Mouse (Mus musculus): ENCODE data around the gene Emc4. TPM values are rescaled to one million over a fixed set of nuclear protein-coding genes. Genes with fewer than 3 reads are reported as not detected.

Gene Emc4
- total and polyA plus RNA-seq, 2 experiments from 2014 or later, result 58.5 to 104 TPM

DNA sequence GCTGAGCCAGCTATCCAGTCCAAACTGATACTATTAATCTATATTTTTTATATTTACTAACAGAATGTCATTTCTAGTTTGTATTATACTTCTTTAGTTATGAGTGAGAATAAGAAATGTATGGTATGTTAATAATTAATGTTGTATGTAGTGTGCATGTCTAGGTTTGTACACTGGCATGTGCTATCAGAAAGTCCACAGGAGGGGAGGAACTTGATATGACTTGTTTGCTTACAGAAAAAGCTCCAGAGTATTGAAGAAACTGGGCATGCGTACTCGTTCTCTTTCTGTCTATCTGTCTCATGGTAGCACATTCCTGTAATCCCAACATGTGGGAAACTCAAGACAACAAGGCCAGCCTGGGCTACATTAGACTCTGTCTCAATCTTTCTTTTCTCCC is 49.6 kb downstream of the Emc4 start:
- no peaks in the 10 kb centered on the region for H3K9me3 ChIP-seq (replicated peaks; ENCODE audit: control insufficient read depth, low read length)
- H3K27ac ChIP-seq (ENCODE audit: low read depth), result no peak overlapping the region
- H3K27me3 ChIP-seq (ENCODE audit: control insufficient read depth, insufficient read depth, low read length), result no peaks in the 10 kb centered on the region
- no peak overlapping the region for H3K4me3 ChIP-seq (ENCODE audit: low read depth, low read length)
- ATAC-seq (ENCODE audit: insufficient read depth, low read depth), result no peak
- no peak overlapping the region for H3K9ac ChIP-seq (replicated peaks; ENCODE audit: low read depth, low read length)
- 75% methylated on average over 2 of the region's 2 CpGs for WGBS
- H3K4me2 ChIP-seq (ENCODE audit: low read depth, low read length), result no peak overlapping the region
- H3K36me3 ChIP-seq (replicated peaks; ENCODE audit: control insufficient read depth, insufficient read depth, low read length), result no peaks in the 10 kb centered on the region
- no peak for TF ChIP-seq EP300 (IDR thresholded peaks at IDR 0.05; ENCODE audit: low read depth)
- TF ChIP-seq CTCF (IDR thresholded peaks at IDR 0.05; ENCODE audit: low read depth), result no peak
- no peak for DNase-seq (ENCODE audit: low spot score)
- H3K4me1 ChIP-seq (ENCODE audit: control insufficient read depth, insufficient read depth), result no peaks in the 10 kb centered on the region; the same call in 1 of the 2 replicates

- DNase-seq (ENCODE audit: low spot score), result no peak
- TF ChIP-seq EP300 (IDR thresholded peaks at IDR 0.05; ENCODE audit: low read depth) (no peak), CTCF (IDR thresholded peaks at IDR 0.05; ENCODE audit: low read depth) (no peak)
These were observed 52.2 kb downstream of the Emc4 start for GRCm38 (mm10) chr2:112315638-112316037.

More at GRCm38 (mm10) chr2:112315638-112316037, 52.2 kb downstream of the Emc4 start:
- WGBS, result 89% methylated on average over 7 of the region's 7 CpGs
- no peak for ATAC-seq (ENCODE audit: insufficient read depth, low read depth)
- Histone ChIP-seq H3K9ac (replicated peaks; ENCODE audit: low read depth, low read length) (no peak overlapping the region), H3K27ac (ENCODE audit: low read depth) (no peak overlapping the region), H3K4me1 (ENCODE audit: control insufficient read depth, insufficient read depth) (no peaks in the 10 kb centered on the region; the same call in 1 of the 2 replicates), H3K27me3 (ENCODE audit: control insufficient read depth, insufficient read depth, low read length) (no peaks in the 10 kb centered on the region), H3K9me3 (replicated peaks; ENCODE audit: control insufficient read depth, low read length) (no peaks in the 10 kb centered on the region), H3K4me2 (ENCODE audit: low read depth, low read length) (no peak overlapping the region), H3K4me3 (ENCODE audit: low read depth, low read length) (no peak overlapping the region), H3K36me3 (replicated peaks; ENCODE audit: control insufficient read depth, insufficient read depth, low read length) (no peaks in the 10 kb centered on the region)

Other genes starting within 250 kb of the Emc4 start
- gene Olfr1316, start 233.1 kb downstream of the Emc4 start, total RNA-seq (2014; rRNA removed; ENCODE audit: low replicate concordance), result not detected in 2 replicates
- gene Olfr1316, start 233.1 kb downstream of the Emc4 start, polyA plus RNA-seq (2015; fragmentation: Nextera tagmentation; extraction: Ambion mirVana), result not detected in 2 replicates
- not detected in 2 replicates for gene Olfr1317, start 227.7 kb downstream of the Emc4 start, total RNA-seq (2014; rRNA removed; ENCODE audit: low replicate concordance)
- gene Olfr1317, start 227.7 kb downstream of the Emc4 start, polyA plus RNA-seq (2015; fragmentation: Nextera tagmentation; extraction: Ambion mirVana), result not detected in 2 replicates
- not detected in 2 replicates for gene Olfr1318, start 213.8 kb downstream of the Emc4 start, total RNA-seq (2014; rRNA removed; ENCODE audit: low replicate concordance)
- not detected in 2 replicates for gene Olfr1318, start 213.8 kb downstream of the Emc4 start, polyA plus RNA-seq (2015; fragmentation: Nextera tagmentation; extraction: Ambion mirVana)
- 5.0 and 10.0 TPM in 2 replicates for gene Lpcat4, start 128.6 kb downstream of the Emc4 start, total RNA-seq (2014; rRNA removed; ENCODE audit: low replicate concordance)
- gene Lpcat4, start 128.6 kb downstream of the Emc4 start, polyA plus RNA-seq (2015; fragmentation: Nextera tagmentation; extraction: Ambion mirVana), result 3.1 and 3.6 TPM in 2 replicates
- gene Nutm1, start 108.7 kb downstream of the Emc4 start, total RNA-seq (2014; rRNA removed; ENCODE audit: low replicate concordance), result not detected in 2 replicates
- not detected in 2 replicates for gene Nutm1, start 108.7 kb downstream of the Emc4 start, polyA plus RNA-seq (2015; fragmentation: Nextera tagmentation; extraction: Ambion mirVana)
- gene Nop10, start 106.1 kb downstream of the Emc4 start, total RNA-seq (2014; rRNA removed; ENCODE audit: low replicate concordance), result 95.5 and 125 TPM in 2 replicates
- gene Nop10, start 106.1 kb downstream of the Emc4 start, polyA plus RNA-seq (2015; fragmentation: Nextera tagmentation; extraction: Ambion mirVana), result 148 and 154 TPM in 2 replicates
- gene Slc12a6, start 102.2 kb downstream of the Emc4 start, total RNA-seq (2014; rRNA removed; ENCODE audit: low replicate concordance), result 42.8 and 48.1 TPM in 2 replicates
- gene Slc12a6, start 102.2 kb downstream of the Emc4 start, polyA plus RNA-seq (2015; fragmentation: Nextera tagmentation; extraction: Ambion mirVana), result 6.5 and 7.2 TPM in 2 replicates
- gene Gm21985, start 101.7 kb downstream of the Emc4 start, total RNA-seq (2014; rRNA removed; ENCODE audit: low replicate concordance), result not detected in 2 replicates
- gene Gm21985, start 101.7 kb downstream of the Emc4 start, polyA plus RNA-seq (2015; fragmentation: Nextera tagmentation; extraction: Ambion mirVana), result not detected in 2 replicates
- gene Katnbl1, start 11.2 kb upstream of the Emc4 start, total RNA-seq (2014; rRNA removed; ENCODE audit: low replicate concordance), result 3.5 and 8.0 TPM in 2 replicates
- gene Katnbl1, start 11.2 kb upstream of the Emc4 start, polyA plus RNA-seq (2015; fragmentation: Nextera tagmentation; extraction: Ambion mirVana), result 12.6 and 13.3 TPM in 2 replicates
- 6.8 and 7.0 TPM in 2 replicates for gene Emc7, start 87.0 kb upstream of the Emc4 start, total RNA-seq (2014; rRNA removed; ENCODE audit: low replicate concordance)
- 22.6 and 22.7 TPM in 2 replicates for gene Emc7, start 87.0 kb upstream of the Emc4 start, polyA plus RNA-seq (2015; fragmentation: Nextera tagmentation; extraction: Ambion mirVana)
- gene Chrm5, start 112.7 kb upstream of the Emc4 start, total RNA-seq (2014; rRNA removed; ENCODE audit: low replicate concordance), result not detected in 2 replicates
- not detected in 2 replicates for gene Chrm5, start 112.7 kb upstream of the Emc4 start, polyA plus RNA-seq (2015; fragmentation: Nextera tagmentation; extraction: Ambion mirVana)
- 5.2 and 26.5 TPM in 2 replicates for gene Aven, start 124.9 kb upstream of the Emc4 start, total RNA-seq (2014; rRNA removed; ENCODE audit: low replicate concordance)
- 2.6 and 4.7 TPM in 2 replicates for gene Aven, start 124.9 kb upstream of the Emc4 start, polyA plus RNA-seq (2015; fragmentation: Nextera tagmentation; extraction: Ambion mirVana)